8 mouse cellular contexts compared by ENCODE assay signal in the genomic region with DNA sequence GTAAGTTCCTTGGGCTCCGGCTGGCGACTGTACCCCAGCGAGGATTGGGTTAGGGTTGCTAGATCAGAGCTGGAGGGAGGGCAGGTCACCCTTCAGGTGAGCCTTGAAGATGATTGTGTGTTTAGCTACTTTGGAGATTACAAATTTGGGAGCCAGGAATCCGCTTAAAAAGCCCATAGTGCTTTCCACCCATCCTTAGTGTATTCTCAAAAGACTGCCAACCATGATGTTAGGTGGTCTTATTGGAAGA. TPM values are rescaled to one million over a fixed set of nuclear protein-coding genes. Genes with fewer than 3 reads are reported as not detected.
DNase-seq lines count a peak whose midpoint lies in the region; ATAC-seq and TF ChIP-seq lines count a peak whose summit lies in the region.

No protein-coding gene starts in this region.

- in situ Hi-C loops in ES-E14 (cut with MboI; ENCODE audit: low sequenced_read_pairs in 2 of 2, unreplicated experiment in 2 of 2) = no loop called here

- peaks cover 43% of the 10 kb centered on the region for H3K36me3 ChIP-seq in heart, embryonic 13.5 days
- H3K36me3 ChIP-seq in ES-E14 (ENCODE audit: control insufficient read depth, insufficient read depth, low read length, poor library complexity, severe bottlenecking) (peaks cover 43% of the 10 kb centered on the region), macrophage (ENCODE audit: inconsistent target) (peaks cover 21% of the 10 kb centered on the region)
- H3K36me3 ChIP-seq in forebrain, embryonic 16.5 days (ENCODE audit: control insufficient read depth, insufficient read depth) = peaks cover 10% of the 10 kb centered on the region; the same call in 1 of the 2 replicates

- H3K27me3 ChIP-seq in heart, embryonic 13.5 days (replicated peaks) = no peaks in the 10 kb centered on the region
- H3K27me3 ChIP-seq in forebrain, embryonic 16.5 days (replicated peaks; ENCODE audit: control insufficient read depth, insufficient read depth, low read length) = no peaks in the 10 kb centered on the region

- H3K9ac ChIP-seq in heart, embryonic 13.5 days = peak overlapping the region; percentile 100
- peak overlapping the region; percentile 100 for H3K9ac ChIP-seq in ES-E14 (ENCODE audit: insufficient read depth, low read depth, low read length, poor library complexity, severe bottlenecking)
- peak overlapping the region; percentile 70 for H3K9ac ChIP-seq in forebrain, embryonic 16.5 days (replicated peaks; ENCODE audit: low read depth, low read length)

- ATAC-seq in heart, embryonic 13.5 days (ENCODE audit: extremely low read depth, insufficient number of reproducible peaks, low FRiP score, low TSS enrichment) = no peak
- ATAC-seq in forebrain, embryonic 16.5 days = no peak

- H3K4me1 ChIP-seq in heart, embryonic 13.5 days = peaks cover 25% of the 10 kb centered on the region
- no peaks in the 10 kb centered on the region; a peak in 1 of 4 replicates for H3K4me1 ChIP-seq in ES-E14 (ENCODE audit: control insufficient read depth in 2 of 2, insufficient read depth in 2 of 2, low read length in 2 of 2, poor library complexity in 1 of 2)
- peaks cover 10% of the 10 kb centered on the region for H3K4me1 ChIP-seq in forebrain, embryonic 16.5 days (replicated peaks; ENCODE audit: control insufficient read depth, insufficient read depth, low read length)

- intact Hi-C loops in heart, postnatal 10 days (cut with DNase I) = loop anchor here (5.0 kb wide), 1 partner anchor 258 kb away; a partner anchor contains a TSS

- H3K79me2 ChIP-seq in macrophage (ENCODE audit: inconsistent target) = peaks cover 13% of the 10 kb centered on the region

- 2% methylated on average over 4 of the region's 4 CpGs for WGBS in heart, embryonic 13.5 days
- 3% methylated on average over 4 of the region's 4 CpGs for WGBS in forebrain, embryonic 16.5 days
- WGBS in macrophage (ENCODE audit: missing documents) = 4% methylated on average over 4 of the region's 4 CpGs

- no peaks in the 10 kb centered on the region for H3K9me3 ChIP-seq in heart, embryonic 13.5 days
- no peaks in the 10 kb centered on the region for H3K9me3 ChIP-seq in ES-E14 (ENCODE audit: control insufficient read depth, insufficient read depth, low read depth, low read length)
- H3K9me3 ChIP-seq in forebrain, embryonic 16.5 days (ENCODE audit: control insufficient read depth, low read length) = no peaks in the 10 kb centered on the region

- peak overlapping the region; percentile 99 for H3K27ac ChIP-seq in heart, embryonic 13.5 days (replicated peaks)
- H3K27ac ChIP-seq in ES-E14 (ENCODE audit: insufficient read depth, low read depth, low read length, poor library complexity, severe bottlenecking) (peak overlapping the region; percentile 81), macrophage (peak overlapping the region; percentile 76)
- H3K27ac ChIP-seq in forebrain, embryonic 16.5 days (ENCODE audit: low read length) = peak overlapping the region; percentile 88

- H3K4me3 ChIP-seq in heart, embryonic 13.5 days = peak overlapping the region; percentile 93
- H3K4me3 ChIP-seq in ES-E14 (ENCODE audit: insufficient read depth in 1 of 2, low read depth in 1 of 2, low read length in 2 of 2, poor library complexity in 1 of 2, severe bottlenecking in 1 of 2) = peak overlapping the region; percentile 73 to 80
- H3K4me3 ChIP-seq in forebrain, embryonic 16.5 days (replicated peaks; ENCODE audit: low read length) = peak overlapping the region; percentile 67
- H3K4me3 ChIP-seq in macrophage (ENCODE audit: inconsistent target) = peak overlapping the region; percentile 68

- no peak for DNase-seq in heart, postnatal 10 days
- no peak for DNase-seq in ES-E14 (ENCODE audit: low read depth, low spot score)
- DNase-seq in adrenal gland, adult 18-20 months (ENCODE audit: low spot score in 2 of 2) = no peak
- DNase-seq in left cerebral cortex, adult 11 months (ENCODE audit: low spot score) = no peak
- DNase-seq in right cerebral cortex, adult 18-20 months = no peak

- peak overlapping the region; percentile 81 for H3K4me2 ChIP-seq in heart, embryonic 13.5 days
- peak overlapping the region; percentile 69 for H3K4me2 ChIP-seq in forebrain, embryonic 16.5 days (ENCODE audit: low read length)

TF ChIP-seq in ES-E14, 5 proteins besides CTCF, POLR2A, EP300 and RAD21:
- no peak for TF ChIP-seq ZC3H11A (IDR thresholded peaks at IDR 0.05; ENCODE audit: borderline replicate concordance, low read depth, low read length)
- TF ChIP-seq HCFC1 (IDR thresholded peaks at IDR 0.05; ENCODE audit: borderline replicate concordance, insufficient read depth, low read length) = no peak
- TF ChIP-seq MAFK (IDR thresholded peaks at IDR 0.05; ENCODE audit: insufficient read depth, low read depth, low read length) = no peak
- no peak for TF ChIP-seq ZNF384 (IDR thresholded peaks at IDR 0.05; ENCODE audit: low read depth, low read length)
- TF ChIP-seq CHD2 (IDR thresholded peaks at IDR 0.05; ENCODE audit: low read depth, low read length) = no peak
TF ChIP-seq in ES-E14: peak in this region for 0.

RNA-seq across cellular contexts. Expression of a gene that starts 0.7 kb away (rescaled TPM):
- 659 and 696 TPM in 2 replicates for polyA plus RNA-seq in heart, embryonic 13.5 days (2015; fragmentation: Nextera tagmentation; extraction: Ambion mirVana)
- 100 to 1,000 TPM; 403 to 404 TPM for total RNA-seq in heart, postnatal 10 days (2021)
- 43.7 and 61.2 TPM in 2 replicates for total RNA-seq in ES-E14 (2012; rRNA removed)
- polyA plus RNA-seq in forebrain, embryonic 16.5 days (2015; fragmentation: Nextera tagmentation; extraction: Ambion mirVana) = 564 and 591 TPM in 2 replicates
- total RNA-seq in macrophage (2018; cell fraction: chromatin; rRNA removed) = 100 to 1,000 TPM in 1 of 26 experiments, 10 to 100 TPM in 25; 10.2 to 120 (median 19.9) TPM
- total RNA-seq in macrophage (2018; cell fraction: cytosol; rRNA removed) = 1,000 to 10,000 TPM in 2 of 26 experiments, 100 to 1,000 TPM in 24; 483 to 1,246 (median 739) TPM
- 100 to 1,000 TPM in 1 of 26 experiments, 10 to 100 TPM in 25; 32.8 to 107 (median 59.5) TPM for total RNA-seq in macrophage (2018; cell fraction: nucleus; rRNA removed)
- polyA plus RNA-seq in macrophage (2018) = 891 to 979 TPM (median 909 TPM) in 3 replicates
- 100 to 1,000 TPM; 339 to 377 TPM for total RNA-seq in adrenal gland, adult 18-20 months (2021)

RNA-seq across cellular contexts. Expression of a gene that starts 8.2 kb away (rescaled TPM):
- 25.7 and 27.2 TPM in 2 replicates for polyA plus RNA-seq in heart, embryonic 13.5 days (2015; fragmentation: Nextera tagmentation; extraction: Ambion mirVana)
- 10 to 100 TPM; 17.0 to 17.8 TPM for total RNA-seq in heart, postnatal 10 days (2021)
- total RNA-seq in ES-E14 (2012; rRNA removed) = 28.8 and 40.3 TPM in 2 replicates
- polyA plus RNA-seq in forebrain, embryonic 16.5 days (2015; fragmentation: Nextera tagmentation; extraction: Ambion mirVana) = 31.5 and 31.7 TPM in 2 replicates
- 1 to 10 TPM in 24 of 26 experiments, under 1 TPM in 2; 0.78 to 7.7 (median 2.6) TPM for total RNA-seq in macrophage (2018; cell fraction: chromatin; rRNA removed)
- total RNA-seq in macrophage (2018; cell fraction: cytosol; rRNA removed) = 1 to 10 TPM in 24 of 26 experiments, under 1 TPM in 2; 0.88 to 6.0 (median 2.2) TPM
- total RNA-seq in macrophage (2018; cell fraction: nucleus; rRNA removed) = 1 to 10 TPM in 23 of 26 experiments, under 1 TPM in 2, not detected in 1; 0.67 to 7.6 (median 2.2) TPM
- 2.5 to 5.7 TPM (median 2.6 TPM) in 3 replicates for polyA plus RNA-seq in macrophage (2018)
- 10 to 100 TPM; 13.9 to 14.9 TPM for total RNA-seq in adrenal gland, adult 18-20 months (2021)

RNA-seq across cellular contexts. Expression of a gene that starts 17.3 kb away (rescaled TPM):
- polyA plus RNA-seq in heart, embryonic 13.5 days (2015; fragmentation: Nextera tagmentation; extraction: Ambion mirVana) = 7.4 and 7.7 TPM in 2 replicates
- 1 to 10 TPM; 4.6 to 6.2 TPM for total RNA-seq in heart, postnatal 10 days (2021)
- total RNA-seq in ES-E14 (2012; rRNA removed) = 1.9 and 4.2 TPM in 2 replicates
- 6.2 and 7.7 TPM in 2 replicates for polyA plus RNA-seq in forebrain, embryonic 16.5 days (2015; fragmentation: Nextera tagmentation; extraction: Ambion mirVana)
- total RNA-seq in macrophage (2018; cell fraction: chromatin; rRNA removed) = 10 to 100 TPM in 4 of 26 experiments, 1 to 10 TPM in 21, under 1 TPM in 1; 0.99 to 13.3 (median 3.2) TPM
- total RNA-seq in macrophage (2018; cell fraction: cytosol; rRNA removed) = 10 to 100 TPM in 12 of 26 experiments, 1 to 10 TPM in 14; 6.7 to 20.3 (median 9.4) TPM
- total RNA-seq in macrophage (2018; cell fraction: nucleus; rRNA removed) = 10 to 100 TPM in 4 of 26 experiments, 1 to 10 TPM in 22; 1.7 to 23.4 (median 4.4) TPM
- polyA plus RNA-seq in macrophage (2018) = 10.0 to 22.7 TPM (median 15.4 TPM) in 3 replicates
- 10 to 100 TPM; 29.6 to 43.4 TPM for total RNA-seq in adrenal gland, adult 18-20 months (2021)

RNA-seq across cellular contexts. Expression of a gene that starts 17.5 kb away (rescaled TPM):
- 44.8 and 53.3 TPM in 2 replicates for polyA plus RNA-seq in heart, embryonic 13.5 days (2015; fragmentation: Nextera tagmentation; extraction: Ambion mirVana)
- total RNA-seq in heart, postnatal 10 days (2021) = 10 to 100 TPM; 20.0 to 22.4 TPM
- 23.0 and 55.6 TPM in 2 replicates for total RNA-seq in ES-E14 (2012; rRNA removed)
- polyA plus RNA-seq in forebrain, embryonic 16.5 days (2015; fragmentation: Nextera tagmentation; extraction: Ambion mirVana) = 72.3 and 81.9 TPM in 2 replicates
- 1 to 10 TPM in 20 of 26 experiments, under 1 TPM in 1, not detected in 5; 0.98 to 8.7 (median 2.8) TPM for total RNA-seq in macrophage (2018; cell fraction: chromatin; rRNA removed)
- 1 to 10 TPM; 1.5 to 9.6 (median 3.8) TPM for total RNA-seq in macrophage (2018; cell fraction: cytosol; rRNA removed)
- 10 to 100 TPM in 1 of 26 experiments, 1 to 10 TPM in 24, under 1 TPM in 1; 0.67 to 11.0 (median 2.1) TPM for total RNA-seq in macrophage (2018; cell fraction: nucleus; rRNA removed)
- 3.5 to 10.0 TPM (median 5.9 TPM) in 3 replicates for polyA plus RNA-seq in macrophage (2018)
- total RNA-seq in adrenal gland, adult 18-20 months (2021) = 10 to 100 TPM; 18.3 to 21.3 TPM

RNA-seq across cellular contexts. Expression of a gene that starts 23.2 kb away (rescaled TPM):
- polyA plus RNA-seq in heart, embryonic 13.5 days (2015; fragmentation: Nextera tagmentation; extraction: Ambion mirVana) = 82.0 and 85.0 TPM in 2 replicates
- total RNA-seq in heart, postnatal 10 days (2021) = 10 to 100 TPM; 77.4 to 89.6 TPM
- total RNA-seq in ES-E14 (2012; rRNA removed) = 140 and 176 TPM in 2 replicates
- 221 and 249 TPM in 2 replicates for polyA plus RNA-seq in forebrain, embryonic 16.5 days (2015; fragmentation: Nextera tagmentation; extraction: Ambion mirVana)
- total RNA-seq in macrophage (2018; cell fraction: chromatin; rRNA removed) = 10 to 100 TPM in 12 of 26 experiments, 1 to 10 TPM in 14; 1.6 to 28.3 (median 8.9) TPM
- 1 to 10 TPM; 1.3 to 7.8 (median 3.1) TPM for total RNA-seq in macrophage (2018; cell fraction: cytosol; rRNA removed)
- 1 to 10 TPM in 25 of 26 experiments, not detected in 1; 1.2 to 8.9 (median 2.7) TPM for total RNA-seq in macrophage (2018; cell fraction: nucleus; rRNA removed)
- polyA plus RNA-seq in macrophage (2018) = 2.8 to 4.6 TPM (median 4.5 TPM) in 3 replicates
- total RNA-seq in adrenal gland, adult 18-20 months (2021) = 10 to 100 TPM; 22.4 to 28.0 TPM
